Mouse (Mus musculus) spleen, adult 2 months (tissue): ENCODE results near the gene Mybpc3.

Experiments
- CTCF ChIP-seq: fragments of 200-500 bp; IDR thresholded peaks from 2 replicates; pipeline ENCODE4 v1.5.1; 2011; ENCODE audit warnings: mild to moderate bottlenecking, inconsistent platforms; ENCODE audit not compliant: insufficient read depth, insufficient read length, insufficient replicate concordance; ENCODE audit errors: extremely low read depth
- POLR2A ChIP-seq: fragments of 200-500 bp; IDR thresholded peaks from 2 replicates; pipeline ENCODE4 v1.6.1; 2011; ENCODE audit warnings: low read depth, low read length, inconsistent platforms

- TF ChIP-seq CTCF (no peak), POLR2A (no peak)
These were observed at the start of gene Mybpc3 for GRCm38 (mm10) chr2:91117585-91118275.
